Mouse (Mus musculus) cerebellum, adult 2 months (tissue): Measurements from ENCODE around the gene Prkcz. TPM values are rescaled to one million over a fixed set of nuclear protein-coding genes. Genes with fewer than 3 reads are reported as not detected.
"Not testable (repeated sequence)": the region's sequence is repeated elsewhere in the genome, so short reads cannot be mapped to it uniquely, and the experiment has no call there.

Experiments
- DNase-seq, 2 experiments: peaks; one replicate each; pipeline ENCODE4 v3.0.0; 2021
- H3K27ac ChIP-seq: fragments of 200-500 bp; 2 replicates; pipeline ENCODE4 v1.5.1; 2012; ENCODE audit warnings: low read length, control low read depth, inconsistent platforms; ENCODE audit not compliant: insufficient read depth
- H3K27me3 ChIP-seq: fragments of 200-500 bp; 2 replicates; pipeline ENCODE4 v1.6.1; 2012; ENCODE audit warnings: inconsistent platforms, mild to moderate bottlenecking, low read length, moderate library complexity; ENCODE audit not compliant: control insufficient read depth, insufficient read depth
- H3K4me1 ChIP-seq: fragments of 200-500 bp; 2 replicates; pipeline ENCODE4 v1.6.1; 2011; ENCODE audit warnings: low read length; ENCODE audit not compliant: control insufficient read depth, insufficient read depth
- H3K4me3 ChIP-seq: fragments of 200-500 bp; replicated peaks from 2 replicates; pipeline ENCODE3; 2011; ENCODE audit warnings: mild to moderate bottlenecking, low read depth, low read length, control low read depth; ENCODE audit not compliant: insufficient read depth
- CTCF ChIP-seq: fragments of 200-500 bp; IDR thresholded peaks from 2 replicates; pipeline ENCODE4 v1.5.1; 2011; ENCODE audit warnings: low read depth, mild to moderate bottlenecking, control low read depth, low read length, moderate library complexity, borderline replicate concordance; ENCODE audit not compliant: insufficient read depth
- POLR2A ChIP-seq: fragments of 200-500 bp; IDR thresholded peaks from 2 replicates; pipeline ENCODE4 v1.6.1; 2011; ENCODE audit warnings: low read length, control low read depth, borderline replicate concordance; ENCODE audit not compliant: insufficient read depth
- WGBS: fragments of 180-500 bp; shearing (Covaris S2); methylation state at CpG from one replicate; pipeline ENCODE4 v1.1.7; 2018; 5-methylcytosine and 5-hydroxymethylcytosine counted together
- polyA plus RNA-seq: library from polyadenylated mRNA; depleted of rRNA; stranded (reverse); fragments of >200 nt; gene quantifications from 2 replicates; pipeline ENCODE4 v1.2.3, GENCODE M21; 2012

Prkcz gene
- polyA plus RNA-seq, 1 experiment, result 253 TPM

DNA sequence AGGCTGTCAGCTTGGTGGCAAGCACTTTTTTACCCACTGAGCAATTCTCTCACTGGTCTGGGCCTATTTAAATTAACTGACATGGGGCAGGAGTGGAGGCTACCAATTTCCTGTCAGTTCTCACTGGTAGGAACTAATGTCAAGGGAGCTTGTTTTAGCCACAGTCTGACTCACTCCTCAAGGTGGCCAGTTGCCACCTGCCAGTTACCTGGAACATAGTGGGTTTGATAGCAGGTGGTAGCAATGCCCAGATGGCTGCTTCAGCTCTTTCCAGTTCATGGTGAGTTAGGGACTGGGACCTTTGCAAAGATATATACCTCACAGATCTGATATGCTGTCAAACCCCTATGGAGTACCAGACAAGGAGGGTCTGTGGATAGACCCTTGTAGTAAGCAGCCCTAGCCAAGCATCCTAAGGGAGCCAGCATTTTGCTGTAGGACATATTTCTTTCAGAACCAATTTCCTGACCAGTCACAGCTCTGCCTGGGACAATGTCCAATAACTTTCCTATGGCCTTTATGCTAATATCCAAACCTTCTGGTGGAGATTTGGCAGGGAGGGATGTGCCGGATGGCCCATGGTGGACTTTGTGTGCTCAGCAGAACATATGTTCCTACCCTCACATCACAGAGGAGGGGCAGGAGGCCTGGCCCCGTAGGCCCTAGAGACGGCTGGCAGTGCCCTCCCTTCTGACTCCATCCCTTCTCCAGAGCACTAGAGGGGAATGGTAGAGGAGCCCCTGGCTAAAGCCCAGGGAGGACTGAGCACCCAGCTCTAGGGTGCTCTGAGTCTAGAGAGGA lies 96.4 kb downstream of the Prkcz start:
- peak; percentile 95 to 98 for DNase-seq
- 14% methylated on average over 3 of the region's 3 CpGs for WGBS
- TF ChIP-seq POLR2A (peak; percentile 19; the same call in 1 of the 2 replicates), CTCF (no peak)
- no peak overlapping the region for H3K4me3 ChIP-seq
- peaks cover 69% of the 10 kb centered on the region for H3K4me1 ChIP-seq
- H3K27me3 ChIP-seq, result no peaks in the 10 kb centered on the region
- H3K27ac ChIP-seq, result peak overlapping the region; percentile 99

DNA sequence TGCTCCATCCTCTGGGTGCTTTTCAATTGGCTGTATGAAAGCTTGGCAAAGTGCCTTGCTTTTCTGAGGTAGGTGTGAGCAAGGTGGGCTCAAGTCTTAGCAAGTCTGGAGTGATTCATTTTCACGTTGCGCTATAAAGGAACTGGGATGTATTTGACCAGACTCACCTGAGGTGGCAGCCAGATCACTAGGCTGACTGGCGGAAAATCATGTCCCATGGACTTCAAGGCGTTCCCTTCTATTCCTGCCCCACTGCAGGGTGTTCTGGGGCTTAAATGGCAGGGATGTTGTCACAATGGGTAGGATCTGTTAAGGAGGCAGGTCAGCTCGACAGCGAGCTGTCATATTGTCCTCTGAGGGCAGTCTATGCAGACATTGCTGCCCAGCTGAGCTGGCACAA lies 108.9 kb downstream of the Prkcz start:
- Histone ChIP-seq H3K27ac (peak overlapping the region; percentile 100), H3K4me3 (peak overlapping the region; percentile 36), H3K4me1 (peaks cover 57% of the 10 kb centered on the region), H3K27me3 (no peaks in the 10 kb centered on the region)
- DNase-seq, result peak; percentile 58 to 66
- TF ChIP-seq CTCF, result no peak
- TF ChIP-seq POLR2A, result peak; percentile 45; the same call in 1 of the 2 replicates
- WGBS, result 15% methylated on average over 6 of the region's 6 CpGs

DNA sequence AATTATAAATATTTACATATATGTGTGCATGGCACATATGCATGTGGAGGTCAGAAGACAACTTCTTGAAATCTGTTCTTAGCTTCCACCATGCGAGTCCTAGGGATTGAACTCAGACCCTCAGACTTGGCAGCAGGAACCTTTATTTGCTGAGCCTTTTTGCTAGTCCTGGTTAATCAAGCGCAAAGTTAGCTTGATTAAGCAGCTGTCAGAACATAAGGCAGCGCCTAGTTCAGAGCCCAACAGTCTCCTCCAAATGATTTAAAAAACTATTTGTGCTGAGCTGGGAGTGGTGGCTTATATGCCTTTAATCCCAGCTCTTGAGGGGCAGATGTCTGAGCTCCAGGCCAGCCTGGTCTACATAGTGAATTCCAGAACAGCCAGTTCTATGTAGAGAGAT lies 110.0 kb downstream of the Prkcz start:
- DNase-seq, result peak; percentile 60 to 74
- Histone ChIP-seq H3K4me3 (peak overlapping the region; percentile 70), H3K4me1 (peaks cover 64% of the 10 kb centered on the region), H3K27me3 (no peaks in the 10 kb centered on the region), H3K27ac (peak overlapping the region; percentile 100)
- TF ChIP-seq POLR2A, result no peak
- no peak for TF ChIP-seq CTCF
- WGBS, result 7% methylated on average over 3 of the region's 3 CpGs

DNA sequence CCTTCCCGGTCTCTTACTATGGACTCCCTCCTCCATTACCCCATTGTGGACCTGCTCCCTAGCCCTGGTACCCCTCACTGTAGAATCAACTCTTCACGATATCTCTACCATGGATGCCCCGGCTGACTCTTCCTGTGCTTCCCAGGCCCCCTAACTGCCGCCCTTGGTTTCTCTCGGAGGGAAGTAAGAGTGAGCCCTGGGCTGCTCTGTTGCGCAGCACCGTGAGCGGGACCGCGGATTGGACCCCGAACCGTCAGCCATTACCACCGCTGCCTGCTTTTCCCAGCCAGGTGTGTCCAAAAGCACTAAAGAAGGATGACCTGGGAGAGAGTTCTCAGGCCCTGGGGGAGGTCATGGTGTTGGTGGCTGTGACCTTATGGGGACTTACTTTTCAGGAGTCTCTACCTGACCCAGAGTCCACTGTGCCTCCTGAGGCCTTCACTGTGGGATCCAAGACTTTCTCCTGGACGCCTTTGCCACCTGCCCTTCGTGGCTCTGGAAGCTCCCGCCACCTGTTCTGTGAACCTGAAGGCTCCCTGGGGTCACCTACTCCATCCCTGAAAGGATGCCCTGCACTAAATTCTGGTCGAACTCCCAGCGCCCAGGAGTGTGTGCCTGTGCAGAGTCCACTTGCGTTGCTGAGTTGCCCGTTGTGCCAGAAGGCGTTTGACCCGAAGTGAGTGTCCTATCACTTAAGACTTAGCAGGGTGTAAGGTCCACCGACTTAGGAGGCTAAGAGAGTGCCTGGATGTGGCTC lies 110.6 kb downstream of the Prkcz start:
- peak; percentile 70 to 77 for DNase-seq
- WGBS, result 2% methylated on average over 23 of the region's 23 CpGs
- Histone ChIP-seq H3K27ac (peak overlapping the region; percentile 100), H3K4me1 (peaks cover 62% of the 10 kb centered on the region), H3K4me3 (peak overlapping the region; percentile 70), H3K27me3 (no peaks in the 10 kb centered on the region)
- TF ChIP-seq POLR2A (peak; percentile 13; the same call in 1 of the 2 replicates), CTCF (no peak)

DNA sequence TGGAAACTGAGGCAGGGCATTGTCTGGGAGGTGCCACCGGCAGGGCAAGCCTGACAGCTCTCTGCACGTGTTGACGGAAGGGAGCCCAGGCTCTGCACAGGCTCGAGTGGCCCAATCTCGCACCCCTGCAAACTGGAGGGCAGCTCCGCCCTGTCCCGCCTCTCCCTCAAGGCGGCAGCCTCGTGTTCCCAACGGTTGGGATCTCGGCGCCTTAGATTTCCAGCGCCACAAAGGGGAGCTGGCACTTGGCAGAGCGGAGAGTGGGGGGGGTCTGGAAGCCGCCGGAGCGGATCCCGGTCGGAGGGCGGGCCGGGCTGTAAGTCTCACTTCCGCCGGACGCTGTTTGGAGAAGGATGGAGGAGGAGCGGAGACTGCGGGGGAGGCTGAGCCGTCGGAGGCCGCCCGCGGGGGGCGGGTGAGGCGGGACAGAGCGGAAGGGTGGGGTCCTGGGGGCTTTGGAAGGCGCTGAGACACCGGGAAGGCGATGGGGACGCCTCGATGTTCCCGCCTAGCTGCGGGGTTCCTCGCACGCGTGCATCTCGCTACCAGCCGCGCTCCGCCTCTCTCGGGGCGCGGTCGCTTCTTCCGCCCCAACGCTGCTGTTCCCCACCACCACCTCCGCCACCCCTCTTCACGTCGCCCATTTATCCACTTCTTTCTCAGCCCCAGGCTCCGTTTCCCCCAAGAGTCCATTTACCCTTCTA lies 111.4 kb downstream of the Prkcz start, which contains the start of gene Faap20:
Faap20 (plus strand) TSS at position 155 of the 704 bp plus-strand sequence.
- TF ChIP-seq CTCF (no peak), POLR2A (peak; percentile 46; the same call in 1 of the 2 replicates)
- under 1% methylated on average over 55 of the region's 58 CpGs for WGBS
- Histone ChIP-seq H3K27me3 (no peaks in the 10 kb centered on the region), H3K4me3 (peak within 1 kb of the TSS; percentile 70), H3K4me1 (peaks cover 60% of the 10 kb centered on the region), H3K27ac (peak within 1 kb of the TSS; percentile 100)
- peak; percentile 89 to 90 for DNase-seq

DNA sequence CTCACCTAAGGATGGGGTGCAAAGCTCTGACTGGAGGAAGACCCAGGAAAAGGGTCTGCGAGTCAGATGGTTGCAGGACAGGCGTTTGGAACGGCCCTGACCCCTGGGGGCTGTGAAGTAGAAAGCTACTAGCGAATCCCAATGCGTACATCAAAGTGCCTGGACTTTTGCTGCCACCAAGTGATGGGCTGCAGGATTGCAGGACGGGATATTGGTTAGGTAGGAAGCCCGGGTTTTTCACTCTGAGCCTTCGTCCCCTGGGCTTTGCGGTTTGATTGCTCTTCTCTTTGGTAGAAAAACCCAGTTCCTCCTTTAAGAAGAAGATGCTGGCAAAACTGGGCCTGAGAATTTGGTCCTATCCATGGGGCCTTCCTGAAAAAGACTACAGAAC lies 111.9 kb downstream of the Prkcz start:
- TF ChIP-seq CTCF, result peak; percentile 99
- TF ChIP-seq POLR2A, result no peak
- Histone ChIP-seq H3K27ac (peak overlapping the region; percentile 100), H3K4me1 (peaks cover 56% of the 10 kb centered on the region), H3K4me3 (peak overlapping the region; percentile 70), H3K27me3 (no peaks in the 10 kb centered on the region)
- WGBS, result 1% methylated on average over 9 of the region's 9 CpGs
- peak; percentile 93 to 98 for DNase-seq

DNA sequence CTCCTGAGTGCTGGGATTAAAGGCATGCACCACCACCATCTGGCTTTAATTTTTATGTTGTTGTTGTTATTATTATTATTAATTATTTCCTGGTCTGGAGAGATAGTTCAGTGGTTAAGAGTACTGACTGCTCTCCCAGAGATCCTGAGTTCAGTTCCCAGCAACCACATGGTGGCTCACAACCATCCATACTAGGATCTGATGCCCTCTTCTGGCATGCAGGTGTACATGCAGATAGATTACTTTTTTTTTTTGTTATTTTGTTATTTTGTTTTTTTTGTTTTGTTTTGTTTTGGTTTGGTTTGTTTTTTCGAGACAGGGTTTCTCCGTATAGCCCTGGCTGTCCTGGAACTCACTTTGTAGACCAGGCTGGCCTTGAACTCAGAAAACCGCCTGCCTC lies 113.1 kb downstream of the Prkcz start:
- H3K4me1 ChIP-seq, result peaks cover 54% of the 10 kb centered on the region
- WGBS, result 97% methylated on average over 3 of the region's 3 CpGs
- not testable (repeated sequence) for H3K4me3 ChIP-seq, H3K27me3 ChIP-seq, H3K27ac ChIP-seq, DNase-seq

DNA sequence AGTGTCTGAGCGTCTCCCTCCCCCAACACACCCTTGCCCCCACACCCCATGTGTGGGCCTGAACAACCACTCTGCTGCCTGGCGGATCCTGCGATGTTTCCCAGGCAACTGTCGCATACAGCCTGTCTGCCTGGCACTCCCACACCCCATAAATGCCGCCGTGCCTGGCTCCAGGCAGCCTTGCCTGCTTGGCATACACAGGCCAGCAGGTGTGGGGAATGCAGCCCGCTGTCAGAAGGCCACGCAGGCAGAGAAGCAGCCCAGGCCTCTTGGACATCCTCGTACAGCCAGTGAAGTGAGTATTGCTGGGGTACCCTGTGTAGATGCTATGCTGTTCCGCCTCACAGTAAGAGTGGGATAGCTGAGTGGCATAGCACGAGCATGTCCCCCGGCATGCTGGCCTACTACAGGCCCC lies 114.5 kb downstream of the Prkcz start:
- peaks cover 54% of the 10 kb centered on the region for H3K4me1 ChIP-seq
- DNase-seq, result peak; percentile 86 to 90
- 9% methylated on average over 12 of the region's 12 CpGs for WGBS
- no peak overlapping the region for H3K4me3 ChIP-seq
- TF ChIP-seq POLR2A (0 out of 2 replicates have a peak, but pooled peaks have one; percentile 11), CTCF (peak; percentile 20; the same call in 1 of the 2 replicates)
- H3K27me3 ChIP-seq, result no peaks in the 10 kb centered on the region
- peak overlapping the region; percentile 57 for H3K27ac ChIP-seq
